Mouse (Mus musculus): ENCODE measurements at regions not wholly inside any gene's neighbourhood (a gene's known extent, or its start where the extent isn't known, plus 50 kb on each side); places are given as distances from the start of the nearest gene placed in this dataset.

GRCm38 (mm10) chr7:78971644-78972313 is 58.6 kb downstream of the Isg20 start:
- intact Hi-C loops (cut with DNase I; ENCODE audit: low total_unique reads), result no loop called here
- DNase-seq, result no peak

- intact Hi-C loops (cut with DNase I; ENCODE audit: low total_unique reads), result no loop called here
- DNase-seq, result no peak
Measured at GRCm38 (mm10) chr7:78989751-78990206, 63.5 kb upstream of the Acan start.

GRCm38 (mm10) chr7:78990302-78991038 is 62.8 kb upstream of the Acan start:
- intact Hi-C loops (cut with DNase I; ENCODE audit: low total_unique reads), result no loop called here
- peak; percentile 24 for DNase-seq

GRCm38 (mm10) chr7:78992991-78993390 is 60.3 kb upstream of the Acan start:
- intact Hi-C loops (cut with DNase I; ENCODE audit: low total_unique reads), result no loop called here
- no peak for DNase-seq

DNA sequence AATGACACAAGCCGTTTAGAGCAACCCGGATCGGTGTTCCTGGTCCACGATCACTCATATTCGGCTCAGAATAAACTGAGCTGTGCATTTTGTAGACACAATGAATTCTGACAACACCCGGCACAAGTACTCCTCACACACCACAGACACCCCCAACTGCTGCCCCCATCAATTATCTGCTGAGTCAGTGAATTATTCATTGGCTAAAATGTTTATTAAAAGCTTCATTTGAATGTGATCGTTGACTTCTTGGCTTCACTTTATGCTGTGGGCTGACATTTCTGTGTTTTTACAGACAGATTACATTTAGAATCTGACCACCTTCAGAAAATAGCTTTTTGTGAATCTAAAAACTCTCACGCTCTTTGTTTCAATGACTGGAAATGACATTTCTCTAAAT is 59.1 kb upstream of the Acan start:
- intact Hi-C loops (cut with DNase I; ENCODE audit: low total_unique reads), result no loop called here
- no peak for DNase-seq

DNA sequence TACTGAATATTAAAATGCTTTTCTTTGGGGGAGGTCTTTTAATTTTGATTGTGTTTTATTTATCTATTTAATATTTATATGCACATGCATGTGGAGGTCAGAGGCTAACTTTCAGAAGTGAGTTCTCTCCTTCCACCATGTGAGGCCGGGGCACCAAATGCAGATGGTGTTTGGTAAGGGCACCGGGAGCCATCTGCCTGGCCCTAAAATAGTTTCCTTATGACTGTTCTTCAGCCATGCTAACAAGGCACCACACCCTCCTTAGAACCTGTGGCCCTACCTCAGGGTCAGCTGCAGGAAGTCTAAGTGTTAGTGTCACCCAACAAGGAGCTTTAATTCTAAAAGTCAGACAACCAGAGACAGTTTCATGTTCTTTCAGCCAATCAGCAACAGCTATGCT is 58.2 kb upstream of the Acan start:
- intact Hi-C loops (cut with DNase I; ENCODE audit: low total_unique reads), result no loop called here
- no peak for DNase-seq

- intact Hi-C loops (cut with DNase I; ENCODE audit: low total_unique reads), result no loop called here
Measured at GRCm38 (mm10) chr7:78995820-78996219, 57.5 kb upstream of the Acan start.

More at GRCm38 (mm10) chr7:78995820-78996219, 57.5 kb upstream of the Acan start:
- no peak for DNase-seq

Data from gastrocnemius, postnatal 14 days (tissue).